Mouse (Mus musculus) lung, postnatal 0 days (tissue): Measurements from ENCODE around the gene Lonp2.

ENCODE experiments used
- CTCF ChIP-seq: IDR thresholded peaks from 2 replicates; pipeline ENCODE4 v1.5.1; 2016; ENCODE audit warnings: antibody characterized with exemption, mild to moderate bottlenecking
- EP300 ChIP-seq: IDR thresholded peaks from 2 replicates; pipeline ENCODE4 v1.6.1; 2016; ENCODE audit warnings: antibody characterized with exemption, mild to moderate bottlenecking, control low read depth

DNA sequence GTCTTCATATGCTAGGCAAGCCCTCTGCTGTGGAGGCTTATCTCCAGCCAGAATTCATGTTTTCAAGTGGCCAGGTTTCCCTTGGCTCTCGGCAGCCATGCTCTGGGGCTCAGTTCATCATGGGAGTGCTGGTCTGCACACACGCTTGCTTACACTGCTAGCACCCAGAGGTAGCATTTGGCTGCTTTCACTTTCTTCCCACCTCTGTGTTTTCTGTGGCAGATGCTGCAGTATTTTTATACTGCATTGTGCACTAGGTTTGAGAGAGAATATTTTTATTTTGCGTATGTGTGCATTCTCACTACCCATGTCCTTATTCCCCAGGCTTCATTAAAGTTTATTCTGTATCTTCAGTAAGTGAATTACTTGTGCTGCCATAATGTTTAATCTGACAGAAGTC lies 23.9 kb downstream of the Lonp2 start:
- TF ChIP-seq CTCF (no peak), EP300 (no peak)
